Mouse (Mus musculus): Measurements from ENCODE around the gene Cypt12. TPM values are rescaled to one million over a fixed set of nuclear protein-coding genes. Genes with fewer than 3 reads are reported as not detected.

Cypt12 gene
- not detected for total RNA-seq (2022)

DNA sequence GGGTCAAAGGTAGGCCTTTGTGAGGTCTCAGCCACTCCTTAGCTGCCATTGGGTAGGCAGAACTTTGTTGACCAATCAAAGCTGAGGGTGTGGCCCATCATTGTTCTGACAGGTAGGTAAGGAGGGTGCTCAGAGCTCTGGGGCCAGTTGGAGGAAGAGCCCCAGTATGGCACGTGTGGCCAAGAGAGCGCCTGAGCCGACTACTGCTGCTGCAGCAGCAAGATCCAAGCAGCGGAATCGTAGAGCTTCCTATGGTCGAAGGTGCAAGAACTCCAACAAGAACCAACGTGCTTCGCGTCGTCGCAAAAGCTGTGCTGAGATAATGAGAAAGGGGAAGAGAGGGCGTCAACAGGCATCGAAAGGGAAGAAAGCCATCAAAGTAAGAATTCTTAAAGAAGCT lies at the start of gene Cypt12:
Gene Cypt12, plus strand, starts transcription at position 112 of the 400 bp plus-strand sequence.
- DNase-seq, result no peak

DNA sequence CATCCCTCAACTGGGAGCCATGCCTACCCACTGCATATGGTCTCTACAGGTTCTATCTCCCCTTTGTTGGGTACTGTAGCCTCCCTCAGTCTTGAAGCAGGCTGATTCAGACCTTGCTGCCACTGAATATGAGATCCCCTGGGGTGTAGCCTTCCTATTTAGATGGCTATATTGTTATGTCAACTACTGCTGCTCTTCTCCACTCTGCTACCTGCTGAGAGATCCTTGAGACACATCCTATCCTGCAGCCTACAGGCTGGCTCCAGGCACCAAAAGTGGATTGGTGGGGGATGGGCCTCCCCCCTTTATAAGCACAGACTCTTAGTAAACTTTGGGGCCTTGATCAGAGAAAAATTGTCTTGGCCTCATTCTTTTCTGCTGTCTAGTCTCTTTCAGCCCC lies 34.4 kb upstream of the Cypt12 start:
- no peak for DNase-seq

DNA sequence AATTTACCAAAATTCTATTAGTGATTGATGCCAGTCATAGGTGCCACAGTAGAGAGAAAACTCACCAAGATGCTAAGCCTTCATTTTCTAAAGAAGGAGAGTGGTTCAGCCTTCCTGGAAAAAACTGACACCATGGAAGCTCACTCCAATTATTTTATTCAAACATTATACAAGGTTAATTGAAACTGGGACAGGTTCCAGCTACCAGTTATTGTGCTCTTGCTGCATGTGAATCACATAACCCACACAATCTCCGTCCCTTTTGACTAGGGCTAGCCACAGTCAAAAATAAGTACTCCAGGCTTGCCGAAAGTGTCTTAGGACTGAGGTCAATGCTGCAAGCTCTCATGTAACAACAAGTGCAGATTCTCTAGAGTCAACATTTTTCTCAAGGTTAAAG lies 8.0 kb upstream of the Cypt12 start:
- no peak for DNase-seq

Data from adrenal gland, adult 8-10 months (tissue).